Mouse (Mus musculus) intestine, embryonic 14.5 days (tissue): ENCODE results near the gene Tnik. TPM values are rescaled to one million over a fixed set of nuclear protein-coding genes. Genes with fewer than 3 reads are reported as not detected.

Source experiments
- ATAC-seq: fragments of 200-750 bp; cut with Nextera tagmentation; replicated peaks from 2 replicates; pipeline ENCODE4 v1.8.0; 2017; ENCODE audit warnings: low read depth, moderate number of reproducible peaks, moderate TSS enrichment, moderate library complexity; ENCODE audit not compliant: low FRiP score, low TSS enrichment
- DNase-seq: peaks from one replicate; pipeline ENCODE4 v3.0.0-alpha.2; 2018; ENCODE audit warnings: low spot score
- H3K27ac ChIP-seq: fragments of 300-500 bp; sonication (generic); 2 replicates; pipeline ENCODE4 v1.5.1; 2014; ENCODE audit warnings: low read depth, mild to moderate bottlenecking, control low read depth
- H3K27me3 ChIP-seq: fragments of 300-500 bp; sonication (generic); replicated peaks from 2 replicates; pipeline ENCODE4 v1.6.1; 2014; ENCODE audit warnings: low read length, control low read depth; ENCODE audit not compliant: control insufficient read depth, insufficient read depth
- H3K36me3 ChIP-seq: fragments of 300-500 bp; sonication (generic); 2 replicates; pipeline ENCODE4 v1.6.1; 2014; ENCODE audit warnings: low read length, control low read depth; ENCODE audit not compliant: control insufficient read depth, insufficient read depth
- H3K4me1 ChIP-seq: fragments of 300-500 bp; sonication (generic); replicated peaks from 2 replicates; pipeline ENCODE4 v1.6.1; 2014; ENCODE audit warnings: low read length, control low read depth, mixed read lengths; ENCODE audit not compliant: control insufficient read depth, insufficient read depth
- H3K4me2 ChIP-seq: fragments of 300-500 bp; sonication (generic); 2 replicates; pipeline ENCODE4 v1.6.1; 2014; ENCODE audit warnings: low read length
- H3K4me3 ChIP-seq: fragments of 300-500 bp; sonication (generic); 2 replicates; pipeline ENCODE4 v1.5.1; 2014; ENCODE audit warnings: low read depth, low read length, control low read depth, mixed read lengths
- H3K9ac ChIP-seq: fragments of 300-500 bp; sonication (generic); 2 replicates; pipeline ENCODE4 v1.6.1; 2014; ENCODE audit warnings: mild to moderate bottlenecking, low read length
- H3K9me3 ChIP-seq: fragments of 300-500 bp; sonication (generic); 2 replicates; pipeline ENCODE4 v1.6.1; 2016; ENCODE audit warnings: low read length, control low read depth; ENCODE audit not compliant: control insufficient read depth
- WGBS: fragments of 180-500 bp; shearing (Covaris S2); extraction: QIAGEN DNeasy Blood & Tissue Kit; methylation state at CpG from one replicate; pipeline ENCODE4 v1.1.7; 2014; 5-methylcytosine and 5-hydroxymethylcytosine counted together
- polyA plus RNA-seq: library from polyadenylated mRNA; unstranded; fragments of >200 nt; fragmentation: Nextera tagmentation; extraction: Ambion mirVana; gene quantifications from 2 replicates; pipeline ENCODE4 v1.2.1, GENCODE M21; 2014

Tnik gene
- polyA plus RNA-seq, 1 experiment from 2014 or later: 16.1 TPM

DNA sequence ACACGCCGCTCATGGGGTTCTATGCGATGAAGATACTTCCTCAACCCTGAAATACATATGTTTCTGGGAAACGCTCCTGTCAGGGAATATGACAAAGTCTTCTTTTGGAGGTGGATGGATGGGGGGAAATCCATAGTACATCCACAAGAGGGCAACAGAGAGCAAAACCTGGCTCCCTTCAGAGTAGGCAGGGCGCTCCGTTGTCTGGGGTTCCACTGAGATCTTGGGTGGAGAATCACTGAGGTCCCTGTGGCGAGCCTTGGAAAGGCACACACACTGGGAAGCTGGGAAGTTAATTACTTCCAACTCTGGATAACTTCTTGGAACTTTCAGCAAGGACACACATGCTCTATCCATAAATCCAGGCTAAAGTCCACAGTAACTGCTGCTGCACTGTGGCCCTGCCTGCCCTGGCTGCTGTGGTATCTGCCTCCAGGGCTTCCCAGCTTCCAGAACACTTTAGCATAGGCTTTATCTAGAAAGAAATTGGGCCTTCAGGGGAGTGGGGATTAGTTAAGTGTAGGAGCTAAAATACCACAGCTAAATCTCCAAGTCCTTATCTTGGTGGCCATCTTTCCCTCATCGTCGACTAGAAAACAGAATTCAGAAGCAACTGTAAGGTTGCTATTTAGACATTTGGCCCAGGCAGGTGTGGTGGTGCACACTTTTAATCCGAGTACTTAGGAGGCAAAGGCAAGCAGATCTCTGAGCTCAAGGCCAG, 299.8 kb downstream of the Tnik start:
- H3K27me3 ChIP-seq: no peaks in the 10 kb centered on the region
- no peak overlapping the region for H3K4me2 ChIP-seq
- DNase-seq (no peak), ATAC-seq (0 out of 2 replicates have a peak, but pooled peaks have one; percentile 70)
- no peak overlapping the region for H3K4me3 ChIP-seq
- 69% methylated on average over 10 of the region's 10 CpGs for WGBS
- no peaks in the 10 kb centered on the region for H3K4me1 ChIP-seq
- no peak overlapping the region for H3K27ac ChIP-seq
- no peak overlapping the region for H3K9ac ChIP-seq
- H3K9me3 ChIP-seq: no peaks in the 10 kb centered on the region
- H3K36me3 ChIP-seq: no peaks in the 10 kb centered on the region

DNA sequence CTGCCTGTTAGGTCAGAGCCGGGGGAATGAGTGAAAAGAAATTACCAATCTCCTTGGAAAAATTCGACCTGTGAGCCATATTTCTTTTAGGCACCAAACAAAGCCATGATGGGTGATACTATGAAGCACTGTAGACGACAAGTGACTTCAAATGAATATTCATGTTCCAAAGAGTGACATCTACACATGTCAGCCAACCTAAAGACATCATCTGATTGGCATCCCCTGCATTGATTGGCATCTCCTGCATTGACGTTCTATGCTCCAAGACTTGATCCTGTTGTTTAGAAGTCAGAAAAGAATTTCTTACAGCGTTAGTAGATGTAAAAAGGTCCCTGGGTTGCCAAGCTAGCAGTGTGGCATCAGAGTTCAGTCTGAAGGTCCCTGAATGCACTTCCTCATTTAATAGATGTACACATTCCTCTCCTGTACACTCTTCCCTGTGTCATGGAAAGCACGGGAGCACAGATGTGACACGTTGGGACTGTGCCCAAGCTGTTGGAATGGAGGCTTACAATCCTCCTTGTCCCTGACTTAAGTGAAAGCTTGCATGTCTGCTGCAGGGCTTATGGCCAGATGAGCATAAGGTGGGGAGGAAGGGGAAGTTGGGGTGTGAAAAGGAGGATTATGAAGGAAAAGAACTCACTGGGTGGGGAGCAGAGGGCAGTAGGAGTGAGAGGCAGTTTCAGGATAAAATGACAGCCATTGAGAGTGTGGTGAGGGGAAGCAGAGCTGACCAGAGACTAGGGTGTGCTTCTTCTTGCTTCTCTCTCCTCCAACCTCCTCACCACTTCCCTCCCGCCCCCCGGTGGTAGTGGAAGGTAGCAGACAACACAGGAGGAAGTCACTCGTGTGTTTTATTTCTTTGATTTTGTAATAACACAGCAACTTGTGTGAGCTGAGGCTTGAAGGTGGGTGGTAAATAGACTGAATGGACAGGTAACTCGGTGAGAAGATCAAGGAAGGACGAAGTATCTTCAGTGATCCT, 301.6 kb downstream of the Tnik start:
- DNase-seq (no peak), ATAC-seq (no peak)
- H3K4me1 ChIP-seq: no peaks in the 10 kb centered on the region
- no peak overlapping the region for H3K27ac ChIP-seq
- H3K9me3 ChIP-seq: no peaks in the 10 kb centered on the region
- no peak overlapping the region for H3K4me3 ChIP-seq
- no peak overlapping the region for H3K4me2 ChIP-seq
- H3K9ac ChIP-seq: no peak overlapping the region
- H3K27me3 ChIP-seq: no peaks in the 10 kb centered on the region
- WGBS: 78% methylated on average over 12 of the region's 12 CpGs
- H3K36me3 ChIP-seq: no peaks in the 10 kb centered on the region

DNA sequence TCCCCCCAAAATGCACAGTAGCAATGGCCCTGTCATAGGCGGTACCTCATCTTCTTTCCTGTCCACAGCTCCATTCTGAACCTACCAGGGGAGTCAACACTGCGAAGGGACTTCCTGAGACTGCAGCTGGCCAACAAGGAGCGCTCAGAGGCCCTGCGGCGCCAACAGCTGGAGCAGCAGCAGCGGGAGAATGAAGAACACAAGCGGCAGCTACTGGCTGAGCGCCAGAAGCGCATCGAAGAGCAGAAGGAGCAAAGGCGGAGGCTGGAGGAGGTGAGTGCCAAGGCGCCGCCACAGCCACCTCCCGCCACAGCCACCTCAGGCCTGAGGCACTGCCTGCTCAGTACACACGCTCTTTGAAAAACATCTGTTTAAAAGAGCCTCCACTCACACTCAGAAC, 314.3 kb downstream of the Tnik start:
- H3K36me3 ChIP-seq: no peaks in the 10 kb centered on the region
- 0 out of 2 replicates have a peak, but pooled peaks have one; percentile 36 for ATAC-seq
- H3K27ac ChIP-seq: no peak overlapping the region
- DNase-seq: peak; percentile 61
- no peaks in the 10 kb centered on the region for H3K27me3 ChIP-seq
- no peaks in the 10 kb centered on the region for H3K9me3 ChIP-seq
- WGBS: 30% methylated on average over 15 of the region's 15 CpGs
- H3K9ac ChIP-seq: no peak overlapping the region
- peak overlapping the region; percentile 22 for H3K4me2 ChIP-seq
- H3K4me3 ChIP-seq: no peak overlapping the region
- no peaks in the 10 kb centered on the region for H3K4me1 ChIP-seq

DNA sequence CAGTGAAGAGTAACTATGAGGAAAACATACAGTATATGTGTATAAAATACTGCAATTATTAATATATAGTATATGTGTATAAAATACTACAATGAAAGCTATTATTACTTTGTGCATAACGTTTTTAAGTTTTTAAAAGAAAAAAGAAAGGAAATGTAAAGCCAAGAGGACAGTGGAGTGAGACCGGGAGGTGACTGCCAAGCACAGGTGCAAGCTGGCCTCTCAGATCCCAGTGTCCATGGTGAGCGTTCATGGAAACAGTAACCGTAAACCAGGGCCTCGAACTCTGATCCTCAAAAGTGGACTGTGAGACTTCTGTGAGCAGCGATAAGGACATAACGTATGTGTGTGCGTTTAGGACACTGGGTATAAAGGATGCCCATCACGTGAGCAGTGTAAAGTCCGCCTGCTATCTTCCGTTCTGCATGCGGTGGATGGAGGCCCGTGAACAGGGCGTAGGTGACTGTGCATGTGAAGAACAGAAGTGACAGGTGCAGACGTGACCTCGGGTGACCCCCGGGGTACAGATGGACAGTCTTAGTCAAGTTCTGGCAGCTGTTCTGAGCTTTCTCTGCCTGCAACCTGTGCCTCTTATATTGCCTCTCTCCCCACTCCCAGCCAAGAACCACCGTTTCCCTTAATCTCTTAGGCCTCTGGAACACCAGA, 316.1 kb downstream of the Tnik start:
- WGBS: 87% methylated on average over 18 of the region's 18 CpGs

DNA sequence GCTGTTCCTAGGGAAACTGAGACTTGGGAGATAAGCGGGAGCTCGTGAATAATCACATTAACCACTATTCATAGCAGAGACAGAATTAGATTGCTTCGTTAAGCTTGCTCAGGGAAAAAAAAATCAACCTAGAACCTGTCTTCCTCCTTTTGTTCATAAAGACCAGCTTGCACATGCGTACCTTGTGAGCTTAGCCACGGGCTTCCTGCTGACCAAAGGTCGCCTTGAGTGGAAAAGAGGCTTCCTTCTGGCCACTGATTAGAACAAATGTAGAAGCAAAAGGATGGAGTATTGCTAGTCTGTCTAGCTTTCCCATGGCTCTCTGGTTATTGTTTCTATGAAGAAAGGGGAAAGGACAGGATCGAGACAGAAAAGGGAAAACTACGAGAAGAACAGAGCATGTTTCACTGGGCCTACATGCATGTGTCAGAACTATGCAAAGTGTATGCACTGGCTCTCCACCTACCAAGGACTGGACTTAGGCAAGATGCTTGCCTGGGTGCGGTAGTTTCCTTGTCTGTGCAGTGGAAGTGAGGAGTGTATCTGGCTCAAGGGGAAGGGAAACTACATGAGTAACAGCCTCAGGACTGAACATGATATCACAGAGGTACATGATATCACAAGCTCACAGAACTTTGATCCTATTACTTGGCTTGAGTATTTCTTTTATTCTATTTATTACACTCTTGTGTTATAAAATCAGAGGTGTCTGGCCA, 322.9 kb downstream of the Tnik start:
- DNase-seq: no peak
- 88% methylated on average over 9 of the region's 9 CpGs for WGBS
- H3K27ac ChIP-seq: no peak overlapping the region
- H3K9me3 ChIP-seq: no peaks in the 10 kb centered on the region
- no peaks in the 10 kb centered on the region for H3K27me3 ChIP-seq
- H3K36me3 ChIP-seq: no peaks in the 10 kb centered on the region
- H3K4me3 ChIP-seq: no peak overlapping the region
- no peak for ATAC-seq
- H3K9ac ChIP-seq: no peak overlapping the region
- no peak overlapping the region for H3K4me2 ChIP-seq
- no peaks in the 10 kb centered on the region for H3K4me1 ChIP-seq

More for the DNA sequence above, 316.1 kb downstream of the Tnik start:
- no peak overlapping the region for H3K4me2 ChIP-seq
- H3K27ac ChIP-seq: no peak overlapping the region
- no peaks in the 10 kb centered on the region for H3K27me3 ChIP-seq
- ATAC-seq (no peak), DNase-seq (no peak)
- no peak overlapping the region for H3K4me3 ChIP-seq
- no peaks in the 10 kb centered on the region for H3K36me3 ChIP-seq
- no peaks in the 10 kb centered on the region for H3K4me1 ChIP-seq
- H3K9me3 ChIP-seq: no peaks in the 10 kb centered on the region
- no peak overlapping the region for H3K9ac ChIP-seq

DNA sequence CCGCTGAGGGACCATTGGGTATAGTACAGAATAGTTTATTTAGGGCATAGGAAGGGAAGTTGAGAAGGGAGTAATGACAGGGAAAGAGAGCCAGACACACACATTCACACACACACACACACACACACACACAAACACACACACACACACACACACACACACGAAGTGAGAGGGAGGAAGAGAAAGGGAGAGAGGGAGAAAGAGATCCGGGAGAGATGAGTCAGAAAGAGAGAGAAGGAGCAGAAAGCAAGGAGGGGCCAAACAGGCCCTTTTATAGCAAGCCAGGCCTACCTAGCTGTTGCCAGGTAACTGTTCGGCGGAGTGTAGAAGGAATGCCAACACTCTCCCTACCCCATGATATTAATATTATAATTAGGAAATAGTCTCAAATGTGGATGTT, 324.8 kb downstream of the Tnik start:
- 81% methylated on average over 5 of the region's 5 CpGs for WGBS
- no peaks in the 10 kb centered on the region for H3K4me1 ChIP-seq

DNA sequence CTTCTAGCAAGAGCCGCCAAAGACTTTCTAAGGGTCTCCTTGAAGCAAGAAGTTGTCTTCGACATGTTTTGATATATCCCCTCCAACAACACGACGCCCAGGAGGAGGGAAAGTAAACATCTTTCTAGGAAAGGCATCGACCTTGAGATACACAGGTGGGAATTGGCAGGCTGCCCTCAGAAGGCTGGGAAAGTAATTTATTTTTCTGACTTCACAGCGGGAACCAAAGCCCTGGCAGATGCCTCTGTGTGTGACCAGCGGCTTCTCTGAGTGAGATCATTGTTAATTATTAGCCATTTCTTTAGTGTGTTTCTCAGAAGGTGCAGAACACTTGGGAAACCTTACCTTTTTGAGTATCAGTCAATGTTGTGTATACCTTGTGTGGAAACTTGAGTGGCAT, 328.3 kb downstream of the Tnik start:
- DNase-seq (peak; percentile 54), ATAC-seq (no peak; the same call in 1 of the 2 replicates)
- no peak overlapping the region for H3K27ac ChIP-seq
- no peaks in the 10 kb centered on the region for H3K27me3 ChIP-seq
- no peaks in the 10 kb centered on the region for H3K36me3 ChIP-seq
- no peaks in the 10 kb centered on the region for H3K4me1 ChIP-seq
- no peaks in the 10 kb centered on the region for H3K9me3 ChIP-seq
- H3K9ac ChIP-seq: no peak overlapping the region
- no peak overlapping the region for H3K4me2 ChIP-seq
- WGBS: 31% methylated on average over 7 of the region's 7 CpGs
- no peak overlapping the region for H3K4me3 ChIP-seq

More for the DNA sequence above, 324.8 kb downstream of the Tnik start:
- Histone ChIP-seq H3K36me3 (no peaks in the 10 kb centered on the region), H3K4me3 (no peak overlapping the region), H3K9me3 (no peaks in the 10 kb centered on the region), H3K4me2 (no peak overlapping the region), H3K27ac (no peak overlapping the region), H3K27me3 (no peaks in the 10 kb centered on the region), H3K9ac (no peak overlapping the region)
- DNase-seq (no peak), ATAC-seq (no peak)

DNA sequence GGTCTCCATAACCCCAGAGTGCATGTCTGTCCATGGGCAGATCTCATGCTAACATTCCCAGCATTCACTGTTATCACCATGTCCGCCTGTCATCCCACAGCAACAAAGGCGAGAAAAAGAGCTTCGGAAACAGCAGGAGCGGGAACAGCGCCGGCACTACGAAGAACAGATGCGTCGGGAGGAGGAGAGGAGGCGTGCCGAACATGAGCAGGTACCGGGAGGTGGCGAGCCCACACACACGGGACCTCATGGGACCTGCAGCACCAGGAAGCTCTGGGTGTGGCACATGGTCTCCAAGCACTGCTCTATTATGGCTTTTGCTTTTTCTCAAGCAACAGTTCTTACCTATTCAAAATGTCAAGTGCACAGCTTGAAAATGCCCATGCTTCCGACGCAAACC, 330.9 kb downstream of the Tnik start:
- Histone ChIP-seq H3K9ac (no peak overlapping the region), H3K4me3 (no peak overlapping the region), H3K27ac (no peak overlapping the region), H3K4me1 (no peaks in the 10 kb centered on the region), H3K9me3 (no peaks in the 10 kb centered on the region), H3K36me3 (no peaks in the 10 kb centered on the region), H3K4me2 (no peak overlapping the region), H3K27me3 (no peaks in the 10 kb centered on the region)
- WGBS: 91% methylated on average over 16 of the region's 16 CpGs
- ATAC-seq (no peak), DNase-seq (no peak)
